Mouse (Mus musculus) heart, adult 2 months (tissue): ENCODE results near the gene Pop7.

Experiments used
- CTCF ChIP-seq: fragments of 200-600 bp; IDR thresholded peaks from 2 replicates; pipeline ENCODE4 v1.8.1; 2022; ENCODE audit warnings: antibody characterized with exemption, mild to moderate bottlenecking, moderate library complexity
- EP300 ChIP-seq: fragments of 200-500 bp; IDR thresholded peaks from 2 replicates; pipeline ENCODE4 v1.6.1; 2011; ENCODE audit warnings: low read depth, low read length, control low read depth; ENCODE audit not compliant: insufficient read depth
- POLR2A ChIP-seq: fragments of 200-500 bp; IDR thresholded peaks from 2 replicates; pipeline ENCODE4 v1.6.1; 2011; ENCODE audit warnings: mild to moderate bottlenecking, low read depth, low read length, control low read depth; ENCODE audit not compliant: insufficient read depth

DNA sequence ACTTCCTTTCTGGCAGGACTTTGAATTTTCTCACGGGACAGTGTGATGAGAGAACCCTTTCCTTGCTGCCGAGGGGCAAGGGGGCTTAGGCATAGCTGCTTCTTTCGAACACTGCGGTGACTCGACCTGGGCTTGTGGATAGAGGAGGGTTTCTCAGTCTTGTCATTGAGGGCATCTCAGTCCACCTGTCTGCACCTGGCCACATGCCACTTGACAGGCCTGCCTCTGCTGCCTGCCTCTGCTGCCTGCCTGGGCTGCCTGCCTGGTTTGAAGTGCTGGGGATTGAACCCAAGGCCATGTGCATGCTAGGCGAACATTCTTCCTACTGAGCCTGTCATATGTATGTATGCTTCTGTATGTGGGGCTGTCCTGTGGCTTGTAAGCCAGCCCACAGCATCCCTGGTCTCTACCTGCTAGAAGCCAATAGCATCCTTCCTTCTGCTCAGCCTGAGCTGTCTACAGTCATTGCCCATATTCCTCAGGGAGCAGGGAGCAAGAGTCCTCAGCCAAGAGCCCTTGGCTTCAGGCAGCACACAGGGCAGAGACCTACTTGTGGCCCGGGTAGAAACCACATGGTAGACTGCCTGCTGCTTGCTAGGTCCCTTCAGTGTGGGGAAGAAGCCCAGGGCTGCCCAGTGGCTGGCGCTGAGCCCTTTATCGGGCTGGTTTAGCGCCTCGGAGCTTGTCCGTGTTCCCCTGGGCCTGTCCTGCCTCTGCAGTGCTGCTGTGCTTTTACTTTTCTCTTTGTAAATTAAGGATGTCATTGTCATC lies 11.8 kb upstream of the Pop7 start:
- TF ChIP-seq CTCF, result no peak
- no peak for TF ChIP-seq POLR2A
- no peak for TF ChIP-seq EP300
